Mouse (Mus musculus): ENCODE measurements around the gene Prm3. TPM values are rescaled to one million over a fixed set of nuclear protein-coding genes. Genes with fewer than 3 reads are reported as not detected.

Gene Prm3
- polyA plus RNA-seq, 1 experiment from 2014 or later = not detected

- Histone ChIP-seq H3K9me3 (ENCODE audit: control insufficient read depth, low read length) (no peaks in the 10 kb centered on the region), H3K4me1 (replicated peaks; ENCODE audit: control insufficient read depth, insufficient read depth, low read length) (peaks cover 29% of the 10 kb centered on the region), H3K9ac (ENCODE audit: low read length) (no peak overlapping the region), H3K36me3 (ENCODE audit: control insufficient read depth, insufficient read depth, low read length) (no peaks in the 10 kb centered on the region), H3K27ac (ENCODE audit: low read length) (peak overlapping the region; percentile 98; the same call in 1 of the 2 replicates), H3K4me2 (ENCODE audit: low read depth, low read length) (no peak overlapping the region), H3K4me3 (ENCODE audit: low read length) (no peak overlapping the region), H3K27me3 (ENCODE audit: control insufficient read depth, insufficient read depth, low read depth, low read length) (no peaks in the 10 kb centered on the region)
- 58% methylated on average over 4 of the region's 4 CpGs for WGBS
- no peak for ATAC-seq (ENCODE audit: low read depth)
Measured at GRCm38 (mm10) chr16:10786782-10787547, 3.7 kb downstream of the Prm3 start.

GRCm38 (mm10) chr16:10786288-10786687, 4.4 kb downstream of the Prm3 start:
- peaks cover 35% of the 10 kb centered on the region for H3K4me1 ChIP-seq (replicated peaks; ENCODE audit: control insufficient read depth, insufficient read depth, low read length)
- no peaks in the 10 kb centered on the region for H3K27me3 ChIP-seq (ENCODE audit: control insufficient read depth, insufficient read depth, low read depth, low read length)
- H3K4me2 ChIP-seq (ENCODE audit: low read depth, low read length) = peak overlapping the region; percentile 72
- H3K9me3 ChIP-seq (ENCODE audit: control insufficient read depth, low read length) = no peaks in the 10 kb centered on the region
- WGBS = 1% methylated on average over 9 of the region's 9 CpGs
- H3K36me3 ChIP-seq (ENCODE audit: control insufficient read depth, insufficient read depth, low read length) = no peaks in the 10 kb centered on the region
- peak overlapping the region; percentile 72 for H3K4me3 ChIP-seq (ENCODE audit: low read length)
- peak overlapping the region; percentile 66 for H3K9ac ChIP-seq (ENCODE audit: low read length)
- peak; percentile 32 for ATAC-seq (ENCODE audit: low read depth)
- H3K27ac ChIP-seq (ENCODE audit: low read length) = peak overlapping the region; percentile 98

- H3K36me3 ChIP-seq (ENCODE audit: control insufficient read depth, insufficient read depth, low read length) = no peaks in the 10 kb centered on the region
- H3K4me2 ChIP-seq (ENCODE audit: low read depth, low read length) = peak within 1 kb of the TSS; percentile 72
- H3K4me1 ChIP-seq (replicated peaks; ENCODE audit: control insufficient read depth, insufficient read depth, low read length) = peaks cover 37% of the 10 kb centered on the region
- ATAC-seq (ENCODE audit: low read depth) = peak; percentile 90
- under 1% methylated on average over 56 of the region's 59 CpGs for WGBS
- no peaks in the 10 kb centered on the region for H3K9me3 ChIP-seq (ENCODE audit: control insufficient read depth, low read length)
- H3K27me3 ChIP-seq (ENCODE audit: control insufficient read depth, insufficient read depth, low read depth, low read length) = no peaks in the 10 kb centered on the region
- peak within 1 kb of the TSS; percentile 66 for H3K9ac ChIP-seq (ENCODE audit: low read length)
- H3K27ac ChIP-seq (ENCODE audit: low read length) = peak within 1 kb of the TSS; percentile 98
- peak within 1 kb of the TSS; percentile 72 for H3K4me3 ChIP-seq (ENCODE audit: low read length)
Measured at GRCm38 (mm10) chr16:10785371-10786231, 5.1 kb downstream of the Prm3 start, which contains the start of gene Socs1. TSS of gene Socs1 (minus strand) at chr16:10785536.

- no peaks in the 10 kb centered on the region for H3K36me3 ChIP-seq (ENCODE audit: control insufficient read depth, insufficient read depth, low read length)
- WGBS = 0% methylated on average over 53 of the region's 55 CpGs
- H3K4me1 ChIP-seq (replicated peaks; ENCODE audit: control insufficient read depth, insufficient read depth, low read length) = peaks cover 42% of the 10 kb centered on the region
- peak overlapping the region; percentile 72 for H3K4me2 ChIP-seq (ENCODE audit: low read depth, low read length)
- H3K27me3 ChIP-seq (ENCODE audit: control insufficient read depth, insufficient read depth, low read depth, low read length) = no peaks in the 10 kb centered on the region
- H3K9me3 ChIP-seq (ENCODE audit: control insufficient read depth, low read length) = no peaks in the 10 kb centered on the region
- peak overlapping the region; percentile 98 for H3K27ac ChIP-seq (ENCODE audit: low read length)
- peak; percentile 80 for ATAC-seq (ENCODE audit: low read depth)
- H3K9ac ChIP-seq (ENCODE audit: low read length) = peak overlapping the region; percentile 66
- peak overlapping the region; percentile 72 for H3K4me3 ChIP-seq (ENCODE audit: low read length)
Measured at GRCm38 (mm10) chr16:10784793-10785370, 5.8 kb downstream of the Prm3 start.

GRCm38 (mm10) chr16:10783883-10784792, 6.6 kb downstream of the Prm3 start:
- Histone ChIP-seq H3K4me3 (ENCODE audit: low read length) (peak overlapping the region; percentile 72), H3K9me3 (ENCODE audit: control insufficient read depth, low read length) (no peaks in the 10 kb centered on the region), H3K4me1 (replicated peaks; ENCODE audit: control insufficient read depth, insufficient read depth, low read length) (peaks cover 42% of the 10 kb centered on the region), H3K36me3 (ENCODE audit: control insufficient read depth, insufficient read depth, low read length) (no peaks in the 10 kb centered on the region), H3K27ac (ENCODE audit: low read length) (peak overlapping the region; percentile 98), H3K4me2 (ENCODE audit: low read depth, low read length) (peak overlapping the region; percentile 72), H3K27me3 (ENCODE audit: control insufficient read depth, insufficient read depth, low read depth, low read length) (no peaks in the 10 kb centered on the region), H3K9ac (ENCODE audit: low read length) (peak overlapping the region; percentile 66)
- peak; percentile 1 for ATAC-seq (ENCODE audit: low read depth)
- under 1% methylated on average over 79 of the region's 81 CpGs for WGBS

- no peak for ATAC-seq (ENCODE audit: low read depth)
- Histone ChIP-seq H3K27ac (ENCODE audit: low read length) (no peak overlapping the region), H3K4me3 (ENCODE audit: low read length) (peak overlapping the region; percentile 72), H3K9me3 (ENCODE audit: control insufficient read depth, low read length) (no peaks in the 10 kb centered on the region), H3K27me3 (ENCODE audit: control insufficient read depth, insufficient read depth, low read depth, low read length) (no peaks in the 10 kb centered on the region), H3K9ac (ENCODE audit: low read length) (peak overlapping the region; percentile 66), H3K36me3 (ENCODE audit: control insufficient read depth, insufficient read depth, low read length) (no peaks in the 10 kb centered on the region), H3K4me2 (ENCODE audit: low read depth, low read length) (peak overlapping the region; percentile 72), H3K4me1 (replicated peaks; ENCODE audit: control insufficient read depth, insufficient read depth, low read length) (peaks cover 42% of the 10 kb centered on the region)
- 41% methylated on average over 8 of the region's 8 CpGs for WGBS
Measured at GRCm38 (mm10) chr16:10783451-10783850, 7.3 kb downstream of the Prm3 start.

- peak overlapping the region; percentile 72 for H3K4me3 ChIP-seq (ENCODE audit: low read length)
- H3K9ac ChIP-seq (ENCODE audit: low read length) = peak overlapping the region; percentile 32
- no peaks in the 10 kb centered on the region for H3K9me3 ChIP-seq (ENCODE audit: control insufficient read depth, low read length)
- H3K4me2 ChIP-seq (ENCODE audit: low read depth, low read length) = peak overlapping the region; percentile 72
- H3K27me3 ChIP-seq (ENCODE audit: control insufficient read depth, insufficient read depth, low read depth, low read length) = no peaks in the 10 kb centered on the region
- H3K4me1 ChIP-seq (replicated peaks; ENCODE audit: control insufficient read depth, insufficient read depth, low read length) = peaks cover 42% of the 10 kb centered on the region
- no peak for ATAC-seq (ENCODE audit: low read depth)
- WGBS = 8% methylated on average over 1 of the region's 1 CpGs
- no peaks in the 10 kb centered on the region for H3K36me3 ChIP-seq (ENCODE audit: control insufficient read depth, insufficient read depth, low read length)
- no peak overlapping the region for H3K27ac ChIP-seq (ENCODE audit: low read length)
Measured at GRCm38 (mm10) chr16:10783152-10783434, 7.6 kb downstream of the Prm3 start.

- H3K27me3 ChIP-seq (ENCODE audit: control insufficient read depth, insufficient read depth, low read depth, low read length) = no peaks in the 10 kb centered on the region
- H3K4me3 ChIP-seq (ENCODE audit: low read length) = peak overlapping the region; percentile 72
- peak overlapping the region; percentile 6; the same call in 1 of the 2 replicates for H3K27ac ChIP-seq (ENCODE audit: low read length)
- H3K36me3 ChIP-seq (ENCODE audit: control insufficient read depth, insufficient read depth, low read length) = no peaks in the 10 kb centered on the region
- H3K9me3 ChIP-seq (ENCODE audit: control insufficient read depth, low read length) = no peaks in the 10 kb centered on the region
- peak overlapping the region; percentile 32 for H3K9ac ChIP-seq (ENCODE audit: low read length)
- ATAC-seq (ENCODE audit: low read depth) = no peak
- 36% methylated on average over 6 of the region's 6 CpGs for WGBS
- H3K4me1 ChIP-seq (replicated peaks; ENCODE audit: control insufficient read depth, insufficient read depth, low read length) = peaks cover 42% of the 10 kb centered on the region
- H3K4me2 ChIP-seq (ENCODE audit: low read depth, low read length) = peak overlapping the region; percentile 72
Measured at GRCm38 (mm10) chr16:10782377-10783151, 8.2 kb downstream of the Prm3 start.

All from lung, embryonic 16.5 days (tissue).